ENCODE assay signal across 7 mouse cellular contexts in genomic region chr17:83938671-83939244, GRCm38 (mm10).
DNase-seq lines count a peak whose midpoint lies in the region; ATAC-seq and TF ChIP-seq lines count a peak whose summit lies in the region.

No protein-coding gene starts in this region.

- no peak overlapping the region for H3K9ac ChIP-seq in forebrain, embryonic 12.5 days
- H3K9ac ChIP-seq in hindbrain, embryonic 13.5 days = no peak overlapping the region

- no peaks in the 10 kb centered on the region for H3K27me3 ChIP-seq in thymus, adult 2 months (ENCODE audit: control insufficient read depth, insufficient read depth, low read length)
- H3K27me3 ChIP-seq in forebrain, embryonic 12.5 days = peaks cover 50% of the 10 kb centered on the region; the same call in 1 of the 2 replicates
- H3K27me3 ChIP-seq in hindbrain, embryonic 13.5 days = no peaks in the 10 kb centered on the region

- peak overlapping the region; percentile 3; the same call in 1 of the 2 replicates for H3K4me2 ChIP-seq in forebrain, embryonic 12.5 days
- no peak overlapping the region for H3K4me2 ChIP-seq in hindbrain, embryonic 13.5 days

- no peak overlapping the region for H3K27ac ChIP-seq in thymus, adult 2 months (ENCODE audit: control insufficient read depth, insufficient read depth, low read length)
- peak overlapping the region; percentile 62 for H3K27ac ChIP-seq in forebrain, embryonic 12.5 days
- peak overlapping the region; percentile 64 for H3K27ac ChIP-seq in hindbrain, embryonic 13.5 days

- H3K36me3 ChIP-seq in thymus, adult 2 months (ENCODE audit: control insufficient read depth, insufficient read depth, low read length) = no peaks in the 10 kb centered on the region
- no peaks in the 10 kb centered on the region for H3K36me3 ChIP-seq in forebrain, embryonic 12.5 days (replicated peaks)
- no peaks in the 10 kb centered on the region for H3K36me3 ChIP-seq in hindbrain, embryonic 13.5 days

- H3K4me3 ChIP-seq in thymus, adult 2 months (ENCODE audit: control insufficient read depth, insufficient read depth, low read length) = no peak overlapping the region
- H3K4me3 ChIP-seq in forebrain, embryonic 12.5 days (replicated peaks) = no peak overlapping the region
- no peak overlapping the region for H3K4me3 ChIP-seq in hindbrain, embryonic 13.5 days

- ATAC-seq in forebrain, embryonic 12.5 days (ENCODE audit: low FRiP score) = peak; percentile 88; the same call in 1 of the 2 replicates
- ATAC-seq in hindbrain, embryonic 13.5 days (ENCODE audit: low FRiP score) = peak; percentile 54; the same call in 1 of the 2 replicates
- no peak for ATAC-seq in monocyte, adult 5-6 weeks (replicated peaks; ENCODE audit: insufficient number of reproducible peaks, low FRiP score, low TSS enrichment, poor library complexity, severe bottlenecking)

- no peaks in the 10 kb centered on the region for H3K9me3 ChIP-seq in forebrain, embryonic 12.5 days
- H3K9me3 ChIP-seq in hindbrain, embryonic 13.5 days = no peaks in the 10 kb centered on the region

- DNase-seq in thymus, adult 2 months = no peak
- DNase-seq in thymus, postnatal 25 days = no peak
- DNase-seq in layer of hippocampus, postnatal 10 days (ENCODE audit: low spot score in 2 of 2) = peak; percentile 67 to 79
- peak; percentile 55 for DNase-seq in ovary, adult 18-20 months (ENCODE audit: low spot score)

- 95% methylated on average over 11 of the region's 11 CpGs for WGBS in thymus, adult 2 months
- WGBS in forebrain, embryonic 12.5 days = 32% methylated on average over 11 of the region's 11 CpGs
- 46% methylated on average over 11 of the region's 11 CpGs for WGBS in hindbrain, embryonic 13.5 days

- TF ChIP-seq CTCF in thymus, adult 2 months (IDR thresholded peaks at IDR 0.05; ENCODE audit: borderline replicate concordance, control insufficient read depth, extremely low read depth, insufficient read depth, low read length, poor library complexity) = no peak

- peaks cover 24% of the 10 kb centered on the region for H3K4me1 ChIP-seq in thymus, adult 2 months (replicated peaks; ENCODE audit: control insufficient read depth, insufficient read depth, low read length)
- peaks cover 27% of the 10 kb centered on the region for H3K4me1 ChIP-seq in forebrain, embryonic 12.5 days
- H3K4me1 ChIP-seq in hindbrain, embryonic 13.5 days (replicated peaks) = peaks cover 23% of the 10 kb centered on the region

- TF ChIP-seq POLR2A in thymus, adult 2 months (IDR thresholded peaks at IDR 0.05; ENCODE audit: control insufficient read depth, extremely low read depth, insufficient read depth, low read length, poor library complexity) = 0 out of 2 replicates have a peak, but pooled peaks have one; percentile 7

Comparison
In these comparisons a context has a peak if more than half of its experiments do, and no peak if none do; other contexts are left out.
1. DNase-seq: peak in layer of hippocampus, postnatal 10 days (2 of 2) and ovary, adult 18-20 months (single experiment); none in thymus, adult 2 months (single experiment) and thymus, postnatal 25 days (single experiment).